Mouse (Mus musculus): ENCODE data around the gene Cryab.

DNA sequence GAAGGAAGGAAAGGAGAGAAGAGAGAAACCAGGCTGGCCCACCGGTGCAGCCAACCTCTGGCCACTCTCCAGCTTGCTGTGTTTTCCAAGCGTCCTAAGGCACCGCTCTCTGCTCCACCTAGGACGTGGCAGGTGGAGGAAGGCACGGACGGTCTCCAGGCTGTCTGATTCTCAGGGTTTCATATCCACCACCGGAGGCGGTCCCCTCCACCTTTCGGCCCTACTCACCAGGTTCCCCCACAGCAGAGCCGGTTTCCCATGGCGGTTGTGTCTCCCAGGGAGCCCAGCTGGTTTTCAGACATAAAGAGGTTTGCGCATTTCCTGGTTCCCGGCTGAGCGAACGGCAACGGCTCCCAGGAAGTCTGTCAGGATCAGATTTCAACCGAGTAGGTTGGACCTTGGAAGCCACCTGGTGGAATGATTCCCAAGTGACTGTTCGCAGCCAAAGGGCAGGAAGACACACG lies 4.9 kb upstream of the Cryab start, which contains the start of gene 2310030G06Rik:
- TF ChIP-seq E2F4 (IDR thresholded peaks at IDR 0.05; ENCODE audit: borderline replicate concordance, low read depth, low read length) (no peak), MAX (IDR thresholded peaks at IDR 0.05; ENCODE audit: low read length) (no peak), ELF1 (IDR thresholded peaks at IDR 0.05; ENCODE audit: low read depth, low read length) (no peak), NRF1 (IDR thresholded peaks at IDR 0.05; ENCODE audit: insufficient read depth, low read depth, low read length, poor library complexity, severe bottlenecking) (no peak), CTCF (IDR thresholded peaks at IDR 0.05 in 2 of 3, conservative IDR thresholded peaks at IDR 0.05 in 1 of 3; ENCODE audit: control insufficient read depth in 1 of 3, insufficient read depth in 1 of 3, low read depth in 2 of 3, low read length in 3 of 3, poor library complexity in 1 of 3, severe bottlenecking in 1 of 3) (no peak), MXI1 (IDR thresholded peaks at IDR 0.05; ENCODE audit: low read depth, low read length) (no peak), TCF12 (IDR thresholded peaks at IDR 0.05; ENCODE audit: low read depth, low read length) (no peak), TBP (IDR thresholded peaks at IDR 0.05; ENCODE audit: low read depth, low read length) (no peak), GABPA (IDR thresholded peaks at IDR 0.05; ENCODE audit: low read depth, low read length) (no peak), ZKSCAN1 (IDR thresholded peaks at IDR 0.05; ENCODE audit: low read depth, low read length) (no peak), POLR2A (IDR thresholded peaks at IDR 0.05; ENCODE audit: control insufficient read depth in 1 of 2, insufficient read depth in 1 of 2, low read depth in 1 of 2, low read length in 2 of 2, poor library complexity in 1 of 2) (no peak), EP300 (IDR thresholded peaks at IDR 0.05; ENCODE audit: low read depth in 1 of 2, low read length in 2 of 2) (no peak), USF1 (IDR thresholded peaks at IDR 0.05; ENCODE audit: low read depth, low read length) (no peak)
